8 mouse cellular contexts compared by ENCODE assay signal in the genomic region with DNA sequence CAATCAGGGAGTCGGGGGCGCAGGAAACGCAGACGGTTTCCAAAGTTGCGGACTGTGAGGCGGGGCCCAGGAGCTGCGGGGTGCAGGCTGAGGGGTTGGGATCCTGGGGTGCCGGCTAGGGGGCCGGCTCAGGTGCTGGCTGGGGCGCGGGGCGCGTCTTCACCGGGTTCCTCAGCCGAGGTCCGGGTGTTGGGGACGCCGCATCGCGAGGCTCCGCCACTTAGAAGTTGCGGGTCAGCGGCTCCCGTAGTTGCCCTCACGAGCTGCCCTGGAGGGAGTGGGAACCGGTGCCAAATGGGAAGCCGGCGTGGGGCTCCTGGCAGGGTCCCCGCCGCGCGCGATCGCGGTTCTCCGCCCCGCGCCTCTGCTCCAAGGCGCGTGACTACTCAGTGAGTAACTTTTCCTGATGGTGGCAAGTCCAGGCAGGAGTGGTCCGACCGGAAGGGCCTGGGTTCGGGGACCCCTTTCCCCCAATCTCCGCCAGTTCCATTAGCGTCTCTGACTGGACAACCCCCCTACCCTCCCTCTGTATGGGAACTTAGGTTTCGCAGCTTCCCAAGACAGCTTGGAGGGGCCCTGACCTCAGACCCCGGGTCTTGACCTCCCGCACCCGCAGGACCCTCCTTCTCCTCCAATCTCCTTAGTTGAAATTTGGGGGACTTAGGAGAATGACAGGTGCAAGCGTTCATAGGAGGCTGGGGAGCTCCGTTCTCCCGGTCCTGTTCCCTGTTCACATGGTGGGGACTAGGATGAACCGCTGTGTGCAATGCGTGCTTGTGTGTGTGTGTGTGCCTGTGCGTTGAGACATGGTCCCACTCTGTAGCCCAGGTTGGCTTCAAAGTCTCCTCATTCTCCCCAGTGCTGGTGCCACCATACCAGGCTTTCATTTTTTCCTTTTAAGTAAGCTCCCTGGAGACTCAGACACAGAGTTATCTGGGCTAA. TPM values are rescaled to one million over a fixed set of nuclear protein-coding genes. Genes with fewer than 3 reads are reported as not detected.
DNase-seq lines count a peak whose midpoint lies in the region; ATAC-seq and TF ChIP-seq lines count a peak whose summit lies in the region.

No protein-coding gene starts in this region.

- peak; percentile 38 for ATAC-seq in liver, embryonic 12.5 days

- WGBS in hindbrain, embryonic 10.5 days = under 1% methylated on average over 55 of the region's 55 CpGs
- 1% methylated on average over 55 of the region's 55 CpGs for WGBS in liver, embryonic 12.5 days (ENCODE audit: insufficient replicate concordance)
- WGBS in olfactory bulb, adult 2 months = 2% methylated on average over 55 of the region's 55 CpGs

- no peak; the same call in 1 of the 2 replicates for TF ChIP-seq POLR2A in olfactory bulb, adult 2 months (IDR thresholded peaks at IDR 0.05; ENCODE audit: insufficient read depth, low read depth, low read length)

- no peak; the same call in 1 of the 2 replicates for TF ChIP-seq CTCF in olfactory bulb, adult 2 months (IDR thresholded peaks at IDR 0.05; ENCODE audit: insufficient read depth, low read depth, low read length)

- peak overlapping the region; percentile 88 for H3K4me3 ChIP-seq in hindbrain, embryonic 10.5 days
- H3K4me3 ChIP-seq in liver, embryonic 12.5 days = peak overlapping the region; percentile 65
- peak overlapping the region; percentile 79 for H3K4me3 ChIP-seq in olfactory bulb, adult 2 months (ENCODE audit: insufficient read depth, low read depth, low read length)

- peaks cover 44% of the 10 kb centered on the region for H3K4me1 ChIP-seq in hindbrain, embryonic 10.5 days (replicated peaks)
- peaks cover 45% of the 10 kb centered on the region for H3K4me1 ChIP-seq in liver, embryonic 12.5 days
- peaks cover 27% of the 10 kb centered on the region for H3K4me1 ChIP-seq in olfactory bulb, adult 2 months (ENCODE audit: control insufficient read depth, insufficient read depth, low read length)

- peak overlapping the region; percentile 85 for H3K4me2 ChIP-seq in liver, embryonic 12.5 days

- H3K9me3 ChIP-seq in hindbrain, embryonic 10.5 days = peaks cover 13% of the 10 kb centered on the region; the same call in 1 of the 2 replicates
- H3K9me3 ChIP-seq in liver, embryonic 12.5 days (replicated peaks) = peaks cover 4% of the 10 kb centered on the region; the same call in 1 of the 2 replicates

- H3K27ac ChIP-seq in hindbrain, embryonic 10.5 days = peak overlapping the region; percentile 98
- H3K27ac ChIP-seq in liver, embryonic 12.5 days = peak overlapping the region; percentile 49; the same call in 1 of the 2 replicates
- no peak overlapping the region for H3K27ac ChIP-seq in olfactory bulb, adult 2 months (ENCODE audit: insufficient read depth, low read depth, low read length)

- peak overlapping the region; percentile 72 for H3K9ac ChIP-seq in liver, embryonic 12.5 days

- peaks cover 42% of the 10 kb centered on the region for H3K36me3 ChIP-seq in hindbrain, embryonic 10.5 days
- H3K36me3 ChIP-seq in liver, embryonic 12.5 days = peaks cover 33% of the 10 kb centered on the region

- H3K27me3 ChIP-seq in hindbrain, embryonic 10.5 days (ENCODE audit: insufficient read depth, poor library complexity, severe bottlenecking) = peaks cover 3% of the 10 kb centered on the region; the same call in 1 of the 2 replicates
- no peaks in the 10 kb centered on the region for H3K27me3 ChIP-seq in liver, embryonic 12.5 days (replicated peaks)

- peak; percentile 59 for DNase-seq in adrenal gland, postnatal 14 days
- no peak for DNase-seq in adrenal gland, adult (ENCODE audit: inconsistent age in 2 of 2, low spot score in 1 of 2)
- peak; percentile 11 for DNase-seq in thymus, postnatal 25 days
- no peak for DNase-seq in thymus, postnatal 10 days (ENCODE audit: low spot score in 2 of 2)
- DNase-seq in hindbrain, embryonic 10.5 days (ENCODE audit: low spot score) = peak; percentile 46
- no peak for DNase-seq in cerebellum, postnatal 36 days

RNA-seq across cellular contexts. Expression of a gene that starts 0.8 kb away (rescaled TPM):
- total RNA-seq in adrenal gland, postnatal 14 days (2021) = 21.3 and 25.0 TPM in 2 replicates
- polyA plus RNA-seq in hindbrain, embryonic 10.5 days (2016; fragmentation: Nextera tagmentation; extraction: Ambion mirVana) = 107 and 108 TPM in 2 replicates
- polyA plus RNA-seq in liver, embryonic 12.5 days (2016; fragmentation: Nextera tagmentation; extraction: Ambion mirVana) = 19.6 and 21.4 TPM in 2 replicates
- polyA plus RNA-seq in olfactory bulb, adult 2 months (2012; ENCODE audit: insufficient read depth, insufficient read length, low replicate concordance, missing spikeins) = not detected in 2 replicates

RNA-seq across cellular contexts. Expression of a gene that starts 18.9 kb away (rescaled TPM):
- 49.2 and 71.3 TPM in 2 replicates for total RNA-seq in adrenal gland, postnatal 14 days (2021)
- 54.4 and 54.8 TPM in 2 replicates for polyA plus RNA-seq in hindbrain, embryonic 10.5 days (2016; fragmentation: Nextera tagmentation; extraction: Ambion mirVana)
- polyA plus RNA-seq in liver, embryonic 12.5 days (2016; fragmentation: Nextera tagmentation; extraction: Ambion mirVana) = 37.0 and 40.0 TPM in 2 replicates
- not detected in 2 replicates for polyA plus RNA-seq in olfactory bulb, adult 2 months (2012; ENCODE audit: insufficient read depth, insufficient read length, low replicate concordance, missing spikeins)

RNA-seq across cellular contexts. Expression of a gene that starts 18.9 kb away (rescaled TPM):
- total RNA-seq in adrenal gland, postnatal 14 days (2021) = 215 and 222 TPM in 2 replicates
- 324 and 329 TPM in 2 replicates for polyA plus RNA-seq in hindbrain, embryonic 10.5 days (2016; fragmentation: Nextera tagmentation; extraction: Ambion mirVana)
- polyA plus RNA-seq in liver, embryonic 12.5 days (2016; fragmentation: Nextera tagmentation; extraction: Ambion mirVana) = 205 and 212 TPM in 2 replicates
- not detected in 2 replicates for polyA plus RNA-seq in olfactory bulb, adult 2 months (2012; ENCODE audit: insufficient read depth, insufficient read length, low replicate concordance, missing spikeins)

RNA-seq across cellular contexts. Expression of a gene that starts 32.2 kb away (rescaled TPM):
- total RNA-seq in adrenal gland, postnatal 14 days (2021) = 1.9 and 2.9 TPM in 2 replicates
- polyA plus RNA-seq in hindbrain, embryonic 10.5 days (2016; fragmentation: Nextera tagmentation; extraction: Ambion mirVana) = 3.0 and 7.3 TPM in 2 replicates
- polyA plus RNA-seq in liver, embryonic 12.5 days (2016; fragmentation: Nextera tagmentation; extraction: Ambion mirVana) = 0.45 and 0.63 TPM in 2 replicates
- not detected in 2 replicates for polyA plus RNA-seq in olfactory bulb, adult 2 months (2012; ENCODE audit: insufficient read depth, insufficient read length, low replicate concordance, missing spikeins)

RNA-seq across cellular contexts. Expression of a gene that starts 46.2 kb away (rescaled TPM):
- 0.41 and 1.2 TPM in 2 replicates for total RNA-seq in adrenal gland, postnatal 14 days (2021)
- 2.9 and 4.3 TPM in 2 replicates for polyA plus RNA-seq in hindbrain, embryonic 10.5 days (2016; fragmentation: Nextera tagmentation; extraction: Ambion mirVana)
- 1.0 and 1.5 TPM in 2 replicates for polyA plus RNA-seq in liver, embryonic 12.5 days (2016; fragmentation: Nextera tagmentation; extraction: Ambion mirVana)
- polyA plus RNA-seq in olfactory bulb, adult 2 months (2012; ENCODE audit: insufficient read depth, insufficient read length, low replicate concordance, missing spikeins) = not detected in 2 replicates

Comparison
In these comparisons a context has a peak if more than half of its experiments do, and no peak if none do; other contexts are left out.
1. DNase-seq: peak in adrenal gland, postnatal 14 days (single experiment), thymus, postnatal 25 days (single experiment) and hindbrain, embryonic 10.5 days (single experiment); none in adrenal gland, adult (0 of 2), thymus, postnatal 10 days (0 of 2) and cerebellum, postnatal 36 days (0 of 2).
2. RNA of a gene that starts 18.9 kb away (polyA plus RNA-seq): 54.4 to 54.8 TPM in hindbrain, embryonic 10.5 days and 37.0 to 40.0 TPM in liver, embryonic 12.5 days; not detected in olfactory bulb, adult 2 months; every median in the first group is over 10 times any median in the second.
3. Peak in every context shown above with its lines, with median percentiles within 50 percentile points of each other: H3K4me3 ChIP-seq.